Mouse (Mus musculus) urinary bladder, postnatal 36 days (tissue): ENCODE measurements around the gene Cdc14b.
A peak's percentile ranks its signal among the peaks of the same experiment; 100 is the strongest.

Experiments
- DNase-seq, 2 experiments: peaks; one replicate each; pipeline ENCODE4 v3.0.0; 2022; ENCODE audit warnings: low spot score in 2 of 2, mixed read lengths in 1 of 2

Cdc14b gene

GRCm38 (mm10) chr13:64274879-64275753, at the start of gene Cdc14b:
Gene Cdc14b (minus strand): TSS chr13:64275290.
- peak; percentile 55 to 73 for DNase-seq

GRCm38 (mm10) chr13:64322561-64323281, 47.6 kb upstream of the Cdc14b start:
- no peak for DNase-seq

- no peak for DNase-seq
These were observed 45.2 kb upstream of the Cdc14b start for GRCm38 (mm10) chr13:64320334-64320733.

- no peak for DNase-seq
These were observed 44.7 kb upstream of the Cdc14b start for GRCm38 (mm10) chr13:64319782-64320181.

GRCm38 (mm10) chr13:64318355-64318754, 43.3 kb upstream of the Cdc14b start:
- DNase-seq: peak in 1 of 2 experiments; percentile 44

GRCm38 (mm10) chr13:64315483-64316050, 40.5 kb upstream of the Cdc14b start:
- DNase-seq: no peak

GRCm38 (mm10) chr13:64314041-64314440, 39.0 kb upstream of the Cdc14b start:
- no peak for DNase-seq

GRCm38 (mm10) chr13:64312916-64313289, 37.8 kb upstream of the Cdc14b start:
- DNase-seq: no peak

GRCm38 (mm10) chr13:64312024-64312915, 37.2 kb upstream of the Cdc14b start, which contains the start of gene Aaed1:
Gene Aaed1 (minus strand): TSS chr13:64312710.
- peak; percentile 89 to 92 for DNase-seq

- no peak for DNase-seq
These were observed 36.2 kb upstream of the Cdc14b start for GRCm38 (mm10) chr13:64311266-64311665.

GRCm38 (mm10) chr13:64310585-64310984, 35.5 kb upstream of the Cdc14b start:
- no peak for DNase-seq

GRCm38 (mm10) chr13:64309842-64310241, 34.8 kb upstream of the Cdc14b start:
- DNase-seq: no peak

- DNase-seq: no peak
These were observed 33.9 kb upstream of the Cdc14b start for GRCm38 (mm10) chr13:64309036-64309435.

- DNase-seq: no peak
These were observed 32.4 kb upstream of the Cdc14b start for GRCm38 (mm10) chr13:64307508-64307907.

- DNase-seq: peak in 1 of 2 experiments; percentile 50
These were observed 31.0 kb upstream of the Cdc14b start for GRCm38 (mm10) chr13:64306078-64306477.

- no peak for DNase-seq
These were observed 24.0 kb upstream of the Cdc14b start for GRCm38 (mm10) chr13:64299069-64299468.

GRCm38 (mm10) chr13:64286791-64287190, 11.7 kb upstream of the Cdc14b start:
- no peak for DNase-seq

- no peak for DNase-seq
These were observed 11.2 kb upstream of the Cdc14b start for GRCm38 (mm10) chr13:64286321-64286720.

GRCm38 (mm10) chr13:64284676-64285075, 9.6 kb upstream of the Cdc14b start:
- DNase-seq: no peak

- DNase-seq: no peak
These were observed 5.8 kb upstream of the Cdc14b start for GRCm38 (mm10) chr13:64280940-64281339.

- no peak for DNase-seq
These were observed 651 bp upstream of the Cdc14b start for GRCm38 (mm10) chr13:64275754-64276127.
